Mouse (Mus musculus) neutrophil, adult 83 days (primary cell): ENCODE measurements around the gene Nemp2. TPM values are rescaled to one million over a fixed set of nuclear protein-coding genes. Genes with fewer than 3 reads are reported as not detected.

ENCODE experiments used
- total RNA-seq, 2 experiments: library from RNA; stranded (reverse); gene quantifications; one replicate each; pipeline ENCODE4 v1.2.4; 2023

Nemp2 gene
- 1 to 10 TPM; 8.7 to 8.9 TPM for total RNA-seq

DNA sequence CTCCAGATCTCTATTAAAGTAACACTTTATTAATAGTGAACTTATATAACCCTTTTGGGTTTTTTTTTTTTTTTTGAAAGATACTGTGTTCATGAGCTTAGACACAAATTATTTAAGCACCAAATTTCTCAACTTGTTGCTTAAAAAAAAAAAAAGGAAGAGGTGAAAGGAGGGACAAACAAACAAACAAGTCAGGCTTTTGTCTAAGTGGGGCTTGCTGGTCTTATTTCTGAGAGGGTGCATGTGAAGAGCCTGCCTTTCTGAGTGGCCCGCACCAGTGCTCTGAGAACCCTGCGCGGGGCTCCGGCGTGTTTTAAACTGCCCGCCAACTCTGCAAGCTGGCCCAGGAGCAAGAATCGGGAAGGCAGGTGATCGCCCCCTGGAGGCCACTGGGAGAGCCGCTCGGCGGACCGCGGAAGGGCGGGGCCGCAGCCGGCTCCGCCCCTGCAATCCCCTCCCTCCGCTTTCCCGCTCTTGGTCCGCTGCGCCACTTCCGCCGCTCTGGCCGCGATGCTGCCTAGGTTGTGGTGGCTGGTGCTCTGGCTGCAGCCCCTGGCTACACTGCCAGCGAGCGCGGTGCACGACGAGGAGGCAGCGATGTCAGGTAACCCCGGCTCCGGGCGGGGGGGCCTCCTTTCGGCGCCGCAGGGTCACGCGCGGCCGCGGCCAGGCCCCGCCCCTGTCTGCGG lies at the start of gene Nemp2:
Nemp2 (plus strand) TSS at position 456 of the 689 bp plus-strand sequence.

Other genes with a start within 250 kb of the Nemp2 start
- 10 to 100 TPM; 31.5 to 34.1 TPM for gene Nab1, start 130.0 kb upstream of the Nemp2 start, total RNA-seq
- gene Mfsd6, start 96.8 kb downstream of the Nemp2 start, total RNA-seq, result 10 to 100 TPM; 40.4 to 48.5 TPM
- gene Inpp1, start 187.0 kb downstream of the Nemp2 start, total RNA-seq, result 10 to 100 TPM; 42.8 to 46.6 TPM
- 10 to 100 TPM; 14.9 to 19.7 TPM for gene Hibch, start 214.2 kb downstream of the Nemp2 start, total RNA-seq